Mouse (Mus musculus): Measurements from ENCODE around the gene Kdm6b.
A peak's percentile ranks its signal among the peaks of the same experiment; 100 is the strongest.

Kdm6b gene

GRCm38 (mm10) chr11:69389531-69390399 is 23.7 kb downstream of the Kdm6b start:
- no peak for DNase-seq (ENCODE audit: low spot score in 2 of 2)

GRCm38 (mm10) chr11:69388680-69389079 is 24.8 kb downstream of the Kdm6b start:
- DNase-seq (ENCODE audit: low spot score in 2 of 2) = no peak

- no peak for DNase-seq (ENCODE audit: low spot score in 2 of 2)
Measured at GRCm38 (mm10) chr11:69386758-69387157, 26.7 kb downstream of the Kdm6b start.

DNA sequence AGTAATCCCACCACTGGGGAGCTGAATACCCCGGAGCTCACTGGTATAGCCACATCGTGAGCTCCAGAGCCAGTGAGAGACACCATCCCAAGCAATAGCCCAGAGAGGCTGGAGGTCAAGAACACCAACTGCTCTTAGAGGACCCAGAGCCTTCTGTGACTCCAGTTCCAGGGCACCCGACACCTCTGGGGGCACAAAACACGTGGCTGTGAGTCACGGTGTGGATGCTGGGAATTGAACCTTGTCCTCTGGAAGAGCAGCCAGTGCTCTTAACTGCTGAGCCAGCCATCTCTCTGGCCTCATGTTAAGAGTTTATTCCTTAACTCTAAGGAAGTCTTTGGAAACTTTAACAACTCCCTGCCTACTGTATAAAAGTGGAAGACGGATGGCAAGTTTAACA is 28.5 kb downstream of the Kdm6b start:
- no peak for DNase-seq (ENCODE audit: low spot score in 2 of 2)

- no peak for DNase-seq (ENCODE audit: low spot score in 2 of 2)
Measured at GRCm38 (mm10) chr11:69382478-69383105, 30.9 kb downstream of the Kdm6b start.

DNA sequence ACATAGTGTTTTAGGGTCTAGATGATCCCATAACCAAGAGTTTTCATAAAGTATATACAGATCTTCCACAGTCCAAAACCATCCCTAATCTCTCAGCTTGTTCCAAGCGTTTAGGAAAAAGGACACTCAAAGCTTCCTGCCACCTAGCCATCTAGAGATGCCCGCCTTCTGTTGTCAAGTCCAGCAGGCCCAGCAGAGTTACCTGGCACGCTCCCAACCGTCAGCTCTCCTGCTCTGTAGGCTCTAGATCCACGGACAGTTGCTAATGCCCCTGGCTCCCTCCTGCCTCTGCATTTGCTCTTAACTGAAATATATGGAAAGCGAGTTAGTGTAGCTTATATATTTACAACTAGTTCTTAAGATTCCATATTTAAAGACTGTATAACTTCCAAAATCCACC is 32.1 kb downstream of the Kdm6b start:
- DNase-seq (ENCODE audit: low spot score in 2 of 2) = no peak

- DNase-seq (ENCODE audit: low spot score in 2 of 2) = no peak
Measured at GRCm38 (mm10) chr11:69379600-69379999, 33.9 kb downstream of the Kdm6b start.

- no peak for DNase-seq (ENCODE audit: low spot score in 2 of 2)
Measured at GRCm38 (mm10) chr11:69377766-69378165, 35.7 kb downstream of the Kdm6b start.

- no peak for DNase-seq (ENCODE audit: low spot score in 2 of 2)
Measured at GRCm38 (mm10) chr11:69375646-69376045, 37.8 kb downstream of the Kdm6b start.

- DNase-seq (ENCODE audit: low spot score in 2 of 2) = no peak
Measured at GRCm38 (mm10) chr11:69373223-69373965, 40.1 kb downstream of the Kdm6b start.

DNA sequence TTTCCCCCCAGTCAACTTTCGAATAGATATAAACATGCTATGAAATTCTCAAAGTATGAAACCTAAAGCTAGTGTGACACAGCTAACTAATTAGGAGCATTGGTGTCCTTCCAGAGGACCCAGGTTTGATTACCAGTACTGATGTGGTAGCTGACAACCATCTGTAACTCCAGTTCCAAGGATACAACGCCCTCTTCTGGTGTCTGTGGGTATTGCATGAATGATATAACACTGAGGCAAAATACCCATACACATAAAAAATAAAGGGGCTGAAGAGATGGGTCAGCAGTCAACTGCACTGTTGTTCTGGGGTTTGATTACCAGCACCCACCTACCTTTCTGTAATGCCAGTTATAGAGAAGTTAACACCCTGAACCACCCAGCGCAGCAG is 40.7 kb downstream of the Kdm6b start:
- no peak for DNase-seq (ENCODE audit: low spot score in 2 of 2)

DNA sequence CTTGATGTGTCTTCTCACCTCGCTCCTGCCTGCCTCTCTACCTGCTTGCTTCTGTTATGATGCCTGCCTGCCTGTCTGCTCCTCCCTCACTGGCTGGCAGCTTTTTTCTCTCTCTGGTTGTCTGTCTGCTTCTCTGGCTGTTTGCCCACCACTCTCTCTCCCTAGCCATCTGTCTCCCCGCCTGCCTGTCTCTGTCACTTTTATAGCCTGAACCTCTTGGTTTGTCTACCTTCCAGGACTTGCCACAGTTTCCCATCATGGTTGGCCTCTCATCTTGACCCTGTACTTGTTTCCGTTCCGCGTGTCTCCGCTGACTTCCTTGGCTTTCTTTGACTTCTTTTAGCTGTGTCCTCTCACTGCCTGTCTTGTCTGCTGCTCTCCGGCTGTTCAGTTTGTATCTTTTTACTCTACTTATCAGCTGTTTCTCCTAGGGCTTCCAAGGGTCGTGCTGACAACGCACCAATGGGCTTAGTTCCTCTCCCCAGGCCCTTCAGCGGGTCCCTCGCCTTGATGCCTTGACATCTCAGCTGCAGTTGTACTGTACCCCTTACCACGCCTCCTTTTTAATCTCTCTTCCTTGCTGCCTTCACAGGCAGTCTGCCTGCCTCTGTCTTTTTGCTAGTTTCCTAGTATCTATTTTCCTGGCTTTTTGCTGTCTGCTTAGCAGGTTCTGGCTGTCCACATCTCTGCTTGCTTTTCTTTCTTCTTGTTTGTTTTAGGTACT is 41.3 kb downstream of the Kdm6b start:
- DNase-seq (ENCODE audit: low spot score in 2 of 2) = peak in 1 of 2 experiments; percentile 66

- no peak for DNase-seq (ENCODE audit: low spot score in 2 of 2)
Measured at GRCm38 (mm10) chr11:69371601-69372000, 41.9 kb downstream of the Kdm6b start.

- no peak for DNase-seq (ENCODE audit: low spot score in 2 of 2)
Measured at GRCm38 (mm10) chr11:69370817-69371215, 42.7 kb downstream of the Kdm6b start.

DNA sequence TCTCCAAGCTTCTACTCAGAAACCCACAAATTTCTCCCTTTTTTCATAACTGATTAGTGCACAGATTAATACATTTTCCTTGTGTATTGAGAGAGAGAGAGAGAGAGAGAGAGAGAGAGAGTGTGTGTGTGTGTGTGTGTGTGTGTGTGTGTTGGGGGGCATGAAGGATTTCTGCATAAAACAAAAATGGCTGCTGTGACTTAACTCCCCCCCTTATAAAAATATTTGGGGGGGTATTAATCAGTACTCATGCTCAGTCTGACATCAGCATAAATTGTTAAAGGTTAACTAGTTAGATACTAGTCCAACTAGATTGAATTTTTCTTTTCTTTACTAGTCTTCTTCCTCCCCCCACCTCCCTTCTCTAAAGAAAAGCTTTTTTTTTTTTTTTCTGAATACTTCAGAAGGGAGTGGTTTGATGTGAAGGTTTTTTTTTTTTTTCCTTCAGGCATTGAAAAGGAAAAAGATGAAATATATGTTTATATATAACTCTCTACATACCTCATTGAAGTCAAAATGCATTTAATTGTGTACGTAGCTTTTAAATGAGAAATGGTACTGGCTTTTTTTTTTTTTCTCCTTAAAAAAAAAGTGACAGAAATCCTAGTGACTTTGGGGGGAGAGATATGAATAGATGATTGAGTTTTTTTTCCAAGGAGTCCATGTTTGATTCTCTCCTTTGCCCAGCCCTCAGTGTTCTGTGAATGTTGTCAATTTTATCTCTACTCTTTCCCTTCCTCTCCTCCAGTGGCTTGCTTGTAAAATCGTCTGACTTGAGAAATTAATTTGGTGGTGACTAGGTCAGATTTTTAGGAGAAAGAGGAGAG is 43.3 kb downstream of the Kdm6b start:
- no peak for DNase-seq (ENCODE audit: low spot score in 2 of 2)

GRCm38 (mm10) chr11:69369215-69369989 is 44.1 kb downstream of the Kdm6b start, which contains the start of gene Chd3:
TSS of gene Chd3 (minus strand) at chr11:69369406.
- no peak for DNase-seq (ENCODE audit: low spot score in 2 of 2)

DNA sequence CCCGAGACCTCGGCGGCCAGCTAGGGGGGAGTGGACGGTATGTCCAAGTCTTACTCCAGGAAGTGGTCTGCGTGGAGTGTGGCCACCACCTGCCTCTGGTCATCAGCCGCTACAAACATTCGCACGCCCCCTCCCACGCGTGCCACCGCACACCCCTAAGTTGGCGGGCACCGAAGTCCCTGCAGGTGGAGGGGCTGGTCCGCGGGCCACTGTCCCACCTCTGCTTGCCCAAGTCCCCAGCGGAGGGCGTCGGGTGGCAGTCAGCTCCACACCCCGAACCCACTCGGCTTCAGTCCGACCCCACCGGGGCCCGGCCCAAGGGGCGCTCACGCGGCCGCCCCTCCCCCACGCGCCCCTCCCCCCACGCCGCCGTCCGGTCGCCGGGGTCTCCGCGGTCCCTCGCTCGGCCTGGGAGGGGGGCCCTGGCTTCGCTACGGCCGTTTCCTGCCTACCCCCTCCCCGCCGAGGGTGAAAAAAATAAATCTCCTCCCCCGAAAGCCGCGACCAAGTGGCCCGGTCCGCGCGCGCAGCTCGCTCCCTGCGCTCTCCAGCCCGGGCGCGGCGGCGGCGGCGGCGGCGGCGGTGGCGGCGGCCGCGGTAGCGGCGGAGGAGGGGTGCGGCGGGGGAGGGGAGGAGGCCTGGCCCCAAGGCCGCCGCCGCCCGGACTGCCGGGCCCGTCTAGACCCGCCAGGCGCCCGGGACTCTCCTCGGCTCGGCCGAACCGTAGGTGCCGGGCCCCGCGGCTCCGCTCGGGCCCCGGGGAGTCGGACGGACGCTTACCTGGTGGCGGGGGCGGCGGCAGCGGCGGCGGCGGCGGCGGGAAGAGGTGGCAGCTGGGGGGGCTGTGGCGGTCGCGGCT is 44.9 kb downstream of the Kdm6b start:
- peak in 1 of 2 experiments; percentile 48 for DNase-seq (ENCODE audit: low spot score in 2 of 2)

DNA sequence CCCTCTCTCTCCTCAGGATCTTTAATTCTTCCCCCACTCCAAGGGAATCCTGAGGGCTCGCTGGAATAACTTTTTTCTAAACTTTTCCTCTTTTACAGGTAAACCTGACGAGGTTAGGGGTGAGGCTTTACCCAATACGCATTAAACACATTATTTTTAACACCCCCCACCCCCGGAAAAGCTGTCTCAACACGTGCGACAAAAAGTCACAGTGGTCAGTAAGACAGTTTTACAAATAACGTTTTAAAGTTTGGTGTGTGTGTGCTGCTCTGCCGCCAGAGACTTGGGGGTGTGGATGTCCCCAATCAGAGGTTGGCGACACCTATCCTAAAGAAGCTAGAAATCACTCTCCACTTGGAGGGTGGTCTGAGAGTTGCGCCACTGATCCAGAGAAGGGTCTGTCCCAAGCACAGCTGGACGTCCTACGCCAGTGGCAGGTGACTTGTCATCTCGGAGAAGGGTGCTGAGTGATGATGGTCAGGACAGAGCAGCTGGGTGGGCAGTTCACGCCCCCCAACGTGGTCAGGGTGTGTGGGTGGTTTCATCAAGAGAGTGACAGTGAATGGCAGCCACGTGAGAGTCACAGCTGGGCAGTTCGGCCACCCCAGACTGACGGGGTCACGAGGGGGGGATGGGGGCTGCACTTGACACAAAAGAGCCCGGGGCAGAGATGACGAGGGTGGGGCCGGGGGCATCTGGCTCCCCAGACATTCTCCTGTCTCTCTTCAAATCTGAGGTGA is 45.7 kb downstream of the Kdm6b start:
- DNase-seq (ENCODE audit: low spot score in 2 of 2) = no peak
